Comparison of ENCODE assay signal across 8 mouse cellular contexts in the genomic region with DNA sequence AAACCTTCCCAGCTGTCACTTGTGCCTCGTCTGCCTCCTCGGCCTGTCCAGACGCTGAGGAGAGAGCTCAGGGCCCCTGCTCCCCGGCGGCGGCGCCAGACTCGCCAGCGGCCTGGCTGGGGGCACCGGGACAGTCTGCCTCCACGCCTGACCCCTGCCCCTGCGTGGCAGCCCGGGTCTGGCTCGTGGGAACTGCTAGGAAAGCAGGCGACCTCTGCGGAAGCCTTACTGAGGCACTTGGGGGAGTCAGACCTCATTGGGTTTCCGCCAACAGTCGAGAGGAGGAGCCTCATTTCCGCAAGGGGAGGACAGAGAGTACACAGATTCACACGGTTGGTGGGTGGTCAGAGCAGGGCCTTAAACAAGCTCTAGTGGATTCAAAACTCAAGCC. TPM values are rescaled to one million over a fixed set of nuclear protein-coding genes. Genes with fewer than 3 reads are reported as not detected.
DNase-seq lines count a peak whose midpoint lies in the region; ATAC-seq and TF ChIP-seq lines count a peak whose summit lies in the region.

No protein-coding gene starts in this region.

- H3K4me3 ChIP-seq in ES-Bruce4 (ENCODE audit: low read depth, low read length): peak overlapping the region; percentile 28
- peak overlapping the region; percentile 25; the same call in 1 of the 2 replicates for H3K4me3 ChIP-seq in forebrain, postnatal 0 days (ENCODE audit: low read depth, low read length)
- 0 out of 2 replicates have a peak overlapping the region, but pooled peaks have one; percentile 20 for H3K4me3 ChIP-seq in limb, embryonic 11.5 days (ENCODE audit: low read depth, low read length)
- H3K4me3 ChIP-seq in neural tube, embryonic 11.5 days (ENCODE audit: low read depth, low read length): no peak overlapping the region; the same call in 1 of the 2 replicates

- no peaks in the 10 kb centered on the region for H3K9me3 ChIP-seq in ES-Bruce4 (replicated peaks; ENCODE audit: control insufficient read depth, insufficient read depth, low read length, poor library complexity, severe bottlenecking)
- H3K9me3 ChIP-seq in forebrain, postnatal 0 days (ENCODE audit: low read length): no peaks in the 10 kb centered on the region
- no peaks in the 10 kb centered on the region for H3K9me3 ChIP-seq in limb, embryonic 11.5 days (ENCODE audit: control insufficient read depth, low read length)
- H3K9me3 ChIP-seq in neural tube, embryonic 11.5 days (ENCODE audit: control insufficient read depth, low read length): no peaks in the 10 kb centered on the region

- no peak for TF ChIP-seq CTCF in ES-Bruce4 (IDR thresholded peaks at IDR 0.05; ENCODE audit: low read depth, low read length)
- peak; percentile 34 for TF ChIP-seq CTCF in forebrain, postnatal 0 days (IDR thresholded peaks at IDR 0.05; ENCODE audit: low read depth)

- 0 out of 2 replicates have a peak, but pooled peaks have one; percentile 49 for TF ChIP-seq EP300 in ES-Bruce4 (IDR thresholded peaks at IDR 0.05; ENCODE audit: insufficient read depth, low read depth, low read length)

- 0 out of 2 replicates have a peak, but pooled peaks cover 3% of the 10 kb centered on the region for H3K27me3 ChIP-seq in ES-Bruce4 (ENCODE audit: control insufficient read depth, insufficient read depth, low read length, poor library complexity, severe bottlenecking)
- H3K27me3 ChIP-seq in forebrain, postnatal 0 days (ENCODE audit: insufficient read depth, low read length): no peaks in the 10 kb centered on the region
- H3K27me3 ChIP-seq in limb, embryonic 11.5 days (ENCODE audit: control insufficient read depth, insufficient read depth, low read length): peaks cover 26% of the 10 kb centered on the region
- H3K27me3 ChIP-seq in neural tube, embryonic 11.5 days (ENCODE audit: control insufficient read depth, insufficient read depth, low read length): peaks cover 4% of the 10 kb centered on the region; the same call in 1 of the 2 replicates

- H3K4me2 ChIP-seq in forebrain, postnatal 0 days (ENCODE audit: low read depth): peak overlapping the region; percentile 53
- H3K4me2 ChIP-seq in limb, embryonic 11.5 days (ENCODE audit: low read depth, severe bottlenecking): peak overlapping the region; percentile 48
- peak overlapping the region; percentile 44 for H3K4me2 ChIP-seq in neural tube, embryonic 11.5 days (ENCODE audit: low read depth)

- no peaks in the 10 kb centered on the region for H3K4me1 ChIP-seq in ES-Bruce4 (ENCODE audit: control insufficient read depth, insufficient read depth, low read length)
- peaks cover 19% of the 10 kb centered on the region for H3K4me1 ChIP-seq in forebrain, postnatal 0 days (ENCODE audit: insufficient read depth)
- peaks cover 3% of the 10 kb centered on the region for H3K4me1 ChIP-seq in limb, embryonic 11.5 days (ENCODE audit: control insufficient read depth, insufficient read depth, low read length)
- H3K4me1 ChIP-seq in neural tube, embryonic 11.5 days (ENCODE audit: control insufficient read depth, insufficient read depth, low read length): peaks cover 18% of the 10 kb centered on the region

- 4% methylated on average over 20 of the region's 20 CpGs for WGBS in forebrain, postnatal 0 days
- 2% methylated on average over 20 of the region's 20 CpGs for WGBS in limb, embryonic 11.5 days
- 0% methylated on average over 20 of the region's 20 CpGs for WGBS in neural tube, embryonic 11.5 days

- H3K36me3 ChIP-seq in ES-Bruce4 (ENCODE audit: control insufficient read depth, insufficient read depth, low read length, poor library complexity, severe bottlenecking): no peaks in the 10 kb centered on the region
- H3K36me3 ChIP-seq in forebrain, postnatal 0 days (ENCODE audit: insufficient read depth): no peaks in the 10 kb centered on the region
- H3K36me3 ChIP-seq in limb, embryonic 11.5 days (ENCODE audit: control insufficient read depth, insufficient read depth, low read length): no peaks in the 10 kb centered on the region
- H3K36me3 ChIP-seq in neural tube, embryonic 11.5 days (ENCODE audit: control insufficient read depth, insufficient read depth, low read length): no peaks in the 10 kb centered on the region

- intact Hi-C loops in left cerebral cortex, postnatal 36 days (cut with DNase I): no loop called here

- peak; percentile 92 for DNase-seq in heart, adult 11 months
- DNase-seq in heart, adult 9 months (ENCODE audit: low spot score in 2 of 2): no peak
- DNase-seq in forebrain, postnatal 0 days: peak; percentile 76
- DNase-seq in limb, embryonic 11.5 days (ENCODE audit: low spot score): peak; percentile 38
- peak; percentile 71 for DNase-seq in neural tube, embryonic 11.5 days (ENCODE audit: low spot score)
- DNase-seq in spleen, postnatal 36 days (ENCODE audit: low spot score in 2 of 2): no peak
- no peak for DNase-seq in left cerebral cortex, postnatal 36 days (ENCODE audit: low spot score in 2 of 2)

- peak; percentile 67 for ATAC-seq in forebrain, postnatal 0 days
- no peak for ATAC-seq in limb, embryonic 11.5 days (ENCODE audit: insufficient number of reproducible peaks, low FRiP score, low TSS enrichment, low read depth)
- peak; percentile 66 for ATAC-seq in neural tube, embryonic 11.5 days (ENCODE audit: insufficient read depth, low FRiP score, low TSS enrichment)

- no peak for TF ChIP-seq POLR2A in ES-Bruce4 (IDR thresholded peaks at IDR 0.05; ENCODE audit: insufficient read depth, low read length)

- H3K9ac ChIP-seq in ES-Bruce4 (ENCODE audit: low read depth, poor library complexity, severe bottlenecking): peak overlapping the region; percentile 7; the same call in 1 of the 2 replicates
- H3K9ac ChIP-seq in forebrain, postnatal 0 days: peak overlapping the region; percentile 39; the same call in 1 of the 2 replicates
- no peak overlapping the region for H3K9ac ChIP-seq in limb, embryonic 11.5 days (ENCODE audit: low read length)
- H3K9ac ChIP-seq in neural tube, embryonic 11.5 days (ENCODE audit: low read length): peak overlapping the region; percentile 64

- no peak overlapping the region for H3K27ac ChIP-seq in ES-Bruce4 (ENCODE audit: insufficient read depth, low read length)
- peak overlapping the region; percentile 91 for H3K27ac ChIP-seq in forebrain, postnatal 0 days (ENCODE audit: low read depth, low read length)
- no peak overlapping the region for H3K27ac ChIP-seq in limb, embryonic 11.5 days (replicated peaks; ENCODE audit: low read depth, low read length)
- H3K27ac ChIP-seq in neural tube, embryonic 11.5 days (ENCODE audit: low read depth, low read length): peak overlapping the region; percentile 87

RNA-seq across cellular contexts. Expression of gene Rhcg, which starts 38.6 kb away (rescaled TPM):
- 0.46 TPM in 1 of 2 replicates, not detected in the other for polyA plus RNA-seq in ES-Bruce4 (2011; ENCODE audit: insufficient read depth, insufficient read length, low read depth, missing spikeins)
- total RNA-seq in forebrain, postnatal 0 days (2014; rRNA removed): 2.0 TPM in 2 replicates
- polyA plus RNA-seq in forebrain, postnatal 0 days (2015; fragmentation: Nextera tagmentation; extraction: Ambion mirVana): 2.9 and 4.3 TPM in 2 replicates
- not detected in 2 replicates for polyA plus RNA-seq in limb, embryonic 11.5 days (2014; fragmentation: Nextera tagmentation; extraction: Ambion mirVana)
- 0.97 and 1.8 TPM in 2 replicates for polyA plus RNA-seq in neural tube, embryonic 11.5 days (2014; fragmentation: Nextera tagmentation; extraction: Ambion mirVana)
- total RNA-seq in left cerebral cortex, postnatal 36 days (2021): 1 to 10 TPM in 1 of 2 experiments, under 1 TPM in 1; 0.82 to 1.4 TPM

Comparison
In these comparisons a context has a peak if more than half of its experiments do, and no peak if none do; other contexts are left out.
1. DNase-seq: peak in heart, adult 11 months (single experiment), forebrain, postnatal 0 days (single experiment), limb, embryonic 11.5 days (single experiment) and neural tube, embryonic 11.5 days (single experiment); none in heart, adult 9 months (0 of 2), spleen, postnatal 36 days (0 of 2) and left cerebral cortex, postnatal 36 days (0 of 2).
2. H3K27ac ChIP-seq: peak in forebrain, postnatal 0 days (single experiment) and neural tube, embryonic 11.5 days (single experiment); none in ES-Bruce4 (single experiment) and limb, embryonic 11.5 days (single experiment).
3. Peak in every context shown above with its lines, with median percentiles within 50 percentile points of each other: H3K4me2 ChIP-seq.